Mouse (Mus musculus) testis, adult 2 months (tissue): ENCODE data around the gene Dcaf15.

Experiments used
- CTCF ChIP-seq: fragments of 200-500 bp; IDR thresholded peaks from 2 replicates; pipeline ENCODE4 v1.5.1; 2012; ENCODE audit warnings: low read depth, mild to moderate bottlenecking, inconsistent platforms, low read length, moderate library complexity; ENCODE audit not compliant: control insufficient read depth, insufficient read depth, insufficient replicate concordance
- POLR2A ChIP-seq: fragments of 200-500 bp; IDR thresholded peaks from 2 replicates; pipeline ENCODE4 v1.6.1; 2012; ENCODE audit warnings: low read depth, mild to moderate bottlenecking, inconsistent platforms, low read length, moderate library complexity; ENCODE audit not compliant: control insufficient read depth

GRCm38 (mm10) chr8:84079206-84079605 lies 25.4 kb downstream of the Dcaf15 start:
- TF ChIP-seq POLR2A (no peak), CTCF (no peak)
